Mouse (Mus musculus) left cerebral cortex, adult 11 months (tissue): Measurements from ENCODE around the gene Fscn3.

Experiments
- DNase-seq: peaks from one replicate; pipeline ENCODE4 v3.0.0; 2022; ENCODE audit warnings: low spot score

Fscn3 gene

DNA sequence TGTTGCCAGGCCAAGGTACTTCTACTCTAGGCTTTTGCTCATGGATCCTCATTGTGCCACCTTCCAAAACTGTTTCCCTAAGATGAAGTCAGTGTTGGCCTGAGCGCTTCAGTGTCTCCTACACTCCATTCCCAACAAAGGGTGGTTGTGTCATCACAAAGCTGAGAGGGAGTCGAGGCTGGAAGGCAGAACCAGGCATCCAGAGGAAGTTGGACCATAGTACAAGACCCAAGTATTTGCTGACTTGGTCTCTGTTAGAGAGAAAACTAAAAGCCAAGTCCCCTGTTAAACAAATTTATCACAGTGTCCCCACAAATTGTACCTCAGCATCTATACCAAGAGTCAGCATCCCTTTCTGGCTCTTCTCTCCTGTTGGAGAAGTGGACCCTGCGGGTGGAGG is 701 bp downstream of the Fscn3 start, which contains the start of gene Gcc1:
TSS of gene Gcc1 (minus strand) at position 101 of the 400 bp plus-strand sequence.
- no peak for DNase-seq

- DNase-seq, result no peak
Observed at GRCm38 (mm10) chr6:28429870-28430269, 2.3 kb downstream of the Fscn3 start.

GRCm38 (mm10) chr6:28430795-28431537 is 3.4 kb downstream of the Fscn3 start:
- no peak for DNase-seq

GRCm38 (mm10) chr6:28431538-28431855 is 3.9 kb downstream of the Fscn3 start:
- no peak for DNase-seq

- no peak for DNase-seq
Observed at GRCm38 (mm10) chr6:28447937-28448336, 20.3 kb downstream of the Fscn3 start.

DNA sequence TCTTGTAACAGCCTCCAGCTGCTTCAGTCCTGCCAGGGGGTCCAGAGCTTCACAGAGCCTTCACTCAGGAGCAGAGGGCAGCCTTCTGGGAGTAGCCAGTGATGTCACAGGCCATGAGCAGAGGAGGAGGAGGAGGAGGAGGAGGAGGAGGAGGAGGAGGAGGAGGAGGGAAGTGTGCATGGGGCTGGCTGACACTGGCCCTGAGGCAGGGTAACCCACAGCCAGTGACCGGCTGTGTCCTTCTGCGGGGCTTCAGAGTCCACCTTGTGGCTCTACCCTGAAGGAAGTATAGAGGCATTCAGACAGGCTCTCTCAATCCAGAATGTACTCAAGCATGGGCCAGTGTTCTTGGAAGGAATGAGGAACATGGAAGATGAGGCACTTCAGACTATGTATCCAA is 21.7 kb downstream of the Fscn3 start, which contains the start of gene Pax4:
TSS of gene Pax4 (minus strand) at position 101 of the 400 bp plus-strand sequence.
- no peak for DNase-seq

DNA sequence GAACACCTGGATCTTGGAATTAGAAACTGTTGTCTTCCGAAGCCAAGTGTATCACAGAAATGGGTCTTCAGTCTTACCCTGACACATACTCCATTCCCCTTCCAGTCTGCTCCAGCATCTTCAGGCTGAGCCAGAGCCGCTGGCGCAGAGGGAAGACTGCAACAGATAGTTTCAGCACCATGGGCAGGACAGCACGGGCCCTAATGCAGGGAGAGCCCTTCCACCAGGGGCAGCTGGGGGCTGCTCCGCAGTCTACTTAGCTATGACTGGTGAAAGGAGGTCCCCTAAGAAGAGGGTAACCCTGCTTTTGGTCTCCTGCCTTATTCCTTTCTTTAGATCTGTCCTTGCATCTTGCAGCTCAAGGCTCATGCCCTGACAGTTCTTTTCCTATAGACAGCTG is 22.9 kb downstream of the Fscn3 start:
- DNase-seq, result no peak

- no peak for DNase-seq
Observed at GRCm38 (mm10) chr6:28450977-28451376, 23.4 kb downstream of the Fscn3 start.

GRCm38 (mm10) chr6:28459221-28459668 is 31.7 kb downstream of the Fscn3 start:
- no peak for DNase-seq

GRCm38 (mm10) chr6:28460534-28460933 is 32.9 kb downstream of the Fscn3 start:
- peak; percentile 35 for DNase-seq

- no peak for DNase-seq
Observed at GRCm38 (mm10) chr6:28464630-28465029, 37.0 kb downstream of the Fscn3 start.

DNA sequence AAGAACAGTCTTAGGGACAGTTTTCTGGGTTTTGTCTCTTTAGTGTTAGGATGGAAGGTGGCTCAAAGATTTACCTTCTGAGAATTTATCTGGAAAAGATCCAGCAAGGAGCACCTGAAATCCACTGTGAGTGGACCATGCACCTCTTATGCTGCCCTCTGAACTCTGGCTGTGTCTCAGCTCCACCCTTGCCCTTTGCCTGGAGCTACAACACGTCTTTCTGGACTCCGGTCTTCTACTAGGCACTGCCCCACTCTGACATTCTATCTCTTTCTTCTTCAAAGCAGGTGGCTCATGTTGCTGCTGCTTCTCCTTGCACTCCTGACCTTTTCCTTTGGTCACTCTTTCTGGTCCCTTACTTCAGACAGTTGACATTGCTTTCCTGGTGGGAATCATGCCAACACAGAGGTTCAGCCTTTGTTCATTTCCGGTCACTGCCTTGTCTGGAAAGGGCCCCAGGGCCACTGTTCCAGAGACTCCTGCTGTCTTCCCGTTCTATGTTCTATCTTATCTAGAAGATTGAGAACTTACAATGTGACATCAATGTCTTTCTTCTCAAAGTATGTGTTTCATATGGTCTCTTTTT is 42.5 kb downstream of the Fscn3 start:
- no peak for DNase-seq

DNA sequence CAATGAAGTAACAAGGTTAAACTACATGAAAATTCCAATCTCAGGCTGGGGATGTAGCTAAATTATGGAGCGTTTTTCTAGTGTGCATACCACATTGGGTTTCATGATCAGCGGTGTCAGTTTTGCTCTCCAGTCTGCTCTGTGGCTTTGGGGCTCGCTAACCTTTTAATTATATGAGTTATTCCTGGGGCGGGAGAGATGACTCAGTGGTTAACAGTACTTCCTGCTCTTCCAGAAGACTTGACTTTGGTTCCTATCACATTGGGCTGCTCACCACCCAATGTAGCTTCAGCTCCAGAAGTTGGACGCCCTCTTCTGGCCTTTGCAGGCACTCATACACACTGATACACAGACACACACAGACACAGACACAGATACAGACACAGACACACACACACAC is 43.0 kb downstream of the Fscn3 start:
- DNase-seq, result no peak

GRCm38 (mm10) chr6:28471284-28472035 is 43.9 kb downstream of the Fscn3 start:
- no peak for DNase-seq

DNA sequence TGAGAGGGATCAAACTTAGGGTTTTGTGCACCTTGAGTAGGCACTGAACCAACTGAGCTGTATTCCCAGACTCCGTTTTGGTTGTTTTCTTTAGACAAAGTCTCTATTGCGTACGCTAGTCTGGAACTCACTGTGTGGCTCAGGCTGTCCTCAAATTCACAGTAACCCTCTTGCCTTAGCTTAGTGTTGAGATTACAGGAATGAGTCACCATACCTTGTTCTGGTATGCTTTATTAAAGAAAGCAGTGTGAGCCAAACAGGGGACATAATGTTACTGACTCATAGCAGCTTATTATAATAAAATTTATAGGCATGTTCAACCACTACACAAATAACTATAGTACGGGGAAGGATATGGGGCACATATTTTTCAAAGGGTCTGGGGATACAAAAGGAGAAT is 46.6 kb downstream of the Fscn3 start:
- no peak for DNase-seq

DNA sequence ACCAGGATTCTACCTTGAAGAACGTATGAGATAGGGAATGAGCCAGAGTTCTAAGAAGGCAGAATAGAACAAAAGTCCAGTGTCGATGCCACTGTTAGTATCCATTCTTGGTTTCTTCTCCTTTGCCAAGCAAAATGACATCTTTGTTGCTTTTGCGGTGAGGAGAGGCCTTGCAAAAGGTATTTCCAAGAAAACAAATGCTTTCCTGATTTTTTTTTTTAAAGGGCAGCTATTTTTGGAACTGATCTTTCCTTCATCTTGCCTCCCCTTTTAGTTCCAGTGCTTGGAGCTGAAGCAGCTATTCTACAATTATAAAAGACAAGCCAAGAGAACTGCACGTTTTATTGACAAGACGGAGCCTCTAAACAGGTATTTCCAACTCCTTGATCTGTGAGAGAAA is 47.2 kb downstream of the Fscn3 start, which contains the start of gene Snd1:
TSS of gene Snd1 (plus strand) at position 301 of the 400 bp plus-strand sequence.
- no peak for DNase-seq

GRCm38 (mm10) chr6:28479865-28480751 is 52.5 kb downstream of the Fscn3 start:
- DNase-seq, result peak; percentile 99

DNA sequence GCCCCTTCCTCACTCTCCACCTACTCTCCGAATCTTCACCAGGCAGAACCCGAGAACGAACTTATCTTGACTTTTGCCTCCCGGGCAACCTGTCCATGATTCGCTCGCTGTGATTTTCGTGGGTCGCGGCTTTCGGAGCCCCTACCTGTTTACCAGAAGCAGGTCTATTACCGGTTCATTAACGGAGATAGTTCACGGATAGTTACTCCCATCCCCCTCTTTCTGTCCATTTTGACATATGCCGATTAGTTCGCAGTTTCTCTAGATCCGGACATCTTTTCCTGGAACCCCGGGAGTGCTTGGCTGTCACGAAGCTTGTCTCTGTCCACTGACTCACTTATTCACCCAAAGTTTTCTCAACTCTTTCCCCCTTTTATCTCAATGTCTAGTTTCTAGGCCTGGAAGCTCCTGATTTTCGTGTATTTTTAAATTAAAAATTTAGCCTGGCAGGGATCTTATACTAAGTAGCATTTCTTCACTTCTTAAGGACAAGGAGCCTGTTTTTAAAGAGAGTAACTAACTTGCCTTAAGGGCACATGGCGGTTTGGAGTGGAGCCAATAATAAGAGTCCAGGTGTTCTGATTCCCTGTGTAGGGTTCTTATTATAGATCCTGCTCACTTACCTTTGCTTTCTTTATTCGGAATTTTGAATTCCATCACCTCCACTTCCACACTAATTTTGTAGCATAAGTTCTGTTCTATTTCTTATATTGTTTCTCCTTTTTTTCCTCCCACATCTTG is 53.3 kb downstream of the Fscn3 start:
- no peak for DNase-seq

DNA sequence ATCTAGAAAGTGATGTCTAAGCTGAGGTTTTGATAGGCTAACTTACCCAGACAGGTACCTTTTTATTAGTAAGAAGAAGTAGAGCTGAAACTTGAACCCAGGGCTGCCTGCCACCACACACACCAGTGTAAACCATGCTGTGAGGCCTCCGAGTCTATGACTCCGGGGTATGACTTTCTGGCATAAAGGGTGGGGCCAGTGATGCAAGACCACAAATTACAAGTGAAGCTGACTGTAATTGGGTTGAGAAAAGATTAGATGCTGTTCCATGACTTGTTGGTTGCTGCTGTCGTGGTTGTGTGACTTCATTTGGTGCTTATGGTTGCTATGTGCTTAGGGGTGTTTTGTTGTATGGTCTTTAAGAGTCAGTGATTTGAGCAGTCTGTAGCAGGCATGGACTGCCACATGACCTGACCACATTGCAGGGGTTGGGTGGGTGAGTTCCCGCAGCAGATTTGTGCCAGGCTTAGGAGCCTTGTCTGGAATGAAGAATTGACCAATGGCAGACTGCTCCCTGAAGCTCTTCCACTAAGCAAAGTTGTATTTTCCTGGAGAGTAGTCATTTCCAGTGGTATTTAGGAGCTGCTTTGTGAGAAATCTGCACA is 55.2 kb downstream of the Fscn3 start:
- DNase-seq, result no peak

GRCm38 (mm10) chr6:28486008-28486407 is 58.4 kb downstream of the Fscn3 start:
- no peak for DNase-seq

GRCm38 (mm10) chr6:28486471-28486870 is 58.9 kb downstream of the Fscn3 start:
- no peak for DNase-seq
